Mouse (Mus musculus) c-Kit-positive CD71-negative TER-119-negative erythroid progenitor cells, embryonic 14.5 days (primary cell): ENCODE measurements at regions not wholly inside any gene's neighbourhood (a gene's known extent, or its start where the extent isn't known, plus 50 kb on each side); places are given as distances from the start of the nearest gene placed in this dataset.

Experiments used
- DNase-seq: peaks from one replicate; pipeline ENCODE4 v3.0.0-alpha.2; 2013; ENCODE audit warnings: low read depth

GRCm38 (mm10) chrX:163669886-163670285, 91.2 kb downstream of the Rnf138rt1 start:
- DNase-seq: peak; percentile 7
